Mouse (Mus musculus): ENCODE results near the gene Trap1. TPM values are rescaled to one million over a fixed set of nuclear protein-coding genes. Genes with fewer than 3 reads are reported as not detected.
"Not testable (repeated sequence)": the region's sequence is repeated elsewhere in the genome, so short reads cannot be mapped to it uniquely, and the experiment has no call there.

Gene Trap1
- polyA plus RNA-seq, 2 experiments from 2014 or later: 66.6 to 101 TPM

DNA sequence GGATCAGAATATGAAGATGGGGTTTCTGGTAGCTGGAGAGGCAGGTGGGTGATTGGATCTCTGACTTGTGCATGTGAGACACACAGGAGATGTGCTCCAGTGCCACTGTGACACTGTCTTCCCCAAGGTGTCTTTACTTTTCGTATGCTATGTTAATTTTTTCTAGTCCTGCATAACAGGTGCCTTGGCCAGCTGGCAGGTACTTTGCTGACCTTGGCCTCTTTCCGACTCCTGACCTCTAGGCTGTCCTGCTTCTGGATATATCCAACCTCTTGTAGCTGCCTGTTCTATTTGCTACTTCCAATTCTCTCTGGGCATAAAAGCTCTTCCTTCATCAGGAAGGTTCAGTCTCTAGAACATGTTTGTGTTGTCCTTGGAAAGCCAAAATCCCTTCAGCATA, 42.1 kb downstream of the Trap1 start:
- ATAC-seq: no peak

DNA sequence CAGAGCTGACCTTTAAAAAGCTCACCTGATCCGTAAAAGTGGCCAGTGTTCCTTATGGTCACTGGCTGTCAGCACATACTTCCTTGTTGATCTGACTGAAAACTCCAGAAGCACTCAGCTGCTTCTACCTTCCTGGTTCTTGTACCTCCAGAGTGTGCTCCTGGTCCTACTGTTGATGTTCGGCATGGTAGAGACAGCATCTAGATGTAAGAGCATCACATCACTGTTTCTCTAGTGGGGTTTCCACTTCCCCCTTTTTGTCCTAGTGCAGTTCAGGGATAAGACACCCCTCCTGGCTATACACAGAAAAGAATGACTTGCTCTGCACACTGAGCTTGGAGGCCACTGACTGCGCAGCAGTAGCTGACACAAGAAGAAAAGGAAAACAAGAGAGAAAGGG, 43.2 kb downstream of the Trap1 start:
- ATAC-seq: no peak

DNA sequence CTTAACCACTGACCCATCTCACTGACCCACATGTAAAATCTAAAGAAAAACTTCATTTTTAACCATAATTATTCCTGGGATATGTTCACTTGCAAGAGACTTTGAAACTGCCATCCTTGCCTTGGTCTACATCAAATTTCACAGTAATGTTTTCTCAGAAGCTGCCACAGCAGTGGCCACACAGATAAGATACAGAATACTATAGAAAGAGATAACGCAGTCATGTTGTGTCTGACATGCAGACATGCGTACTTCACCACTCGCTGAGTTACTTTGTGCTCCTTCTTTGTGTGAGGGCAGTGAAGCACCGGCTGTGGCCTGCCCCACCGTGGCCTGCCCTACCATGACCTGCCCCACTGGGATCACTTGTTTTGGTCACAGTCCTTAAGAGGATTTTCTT, 43.7 kb downstream of the Trap1 start:
- no peak for ATAC-seq

DNA sequence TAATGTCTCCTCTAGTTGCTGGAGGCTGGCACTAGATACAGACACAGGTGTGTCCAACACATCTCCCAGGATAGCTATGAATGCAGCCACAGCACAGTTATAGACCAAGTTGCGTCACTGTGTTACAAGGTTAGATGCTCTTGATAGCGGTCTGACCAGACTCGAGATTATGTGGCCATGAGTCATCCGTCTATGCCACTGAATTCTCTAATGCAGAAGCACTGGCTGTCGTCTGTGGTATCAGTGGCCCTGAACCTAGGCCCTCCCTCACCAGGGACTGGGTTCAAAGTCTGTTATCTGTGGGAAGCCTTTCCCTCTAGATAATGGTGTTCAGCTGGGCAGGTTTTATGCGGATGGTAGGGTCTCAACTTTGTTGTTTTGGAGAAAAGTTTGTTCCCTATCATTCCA, 45.3 kb downstream of the Trap1 start:
- no peak for ATAC-seq

DNA sequence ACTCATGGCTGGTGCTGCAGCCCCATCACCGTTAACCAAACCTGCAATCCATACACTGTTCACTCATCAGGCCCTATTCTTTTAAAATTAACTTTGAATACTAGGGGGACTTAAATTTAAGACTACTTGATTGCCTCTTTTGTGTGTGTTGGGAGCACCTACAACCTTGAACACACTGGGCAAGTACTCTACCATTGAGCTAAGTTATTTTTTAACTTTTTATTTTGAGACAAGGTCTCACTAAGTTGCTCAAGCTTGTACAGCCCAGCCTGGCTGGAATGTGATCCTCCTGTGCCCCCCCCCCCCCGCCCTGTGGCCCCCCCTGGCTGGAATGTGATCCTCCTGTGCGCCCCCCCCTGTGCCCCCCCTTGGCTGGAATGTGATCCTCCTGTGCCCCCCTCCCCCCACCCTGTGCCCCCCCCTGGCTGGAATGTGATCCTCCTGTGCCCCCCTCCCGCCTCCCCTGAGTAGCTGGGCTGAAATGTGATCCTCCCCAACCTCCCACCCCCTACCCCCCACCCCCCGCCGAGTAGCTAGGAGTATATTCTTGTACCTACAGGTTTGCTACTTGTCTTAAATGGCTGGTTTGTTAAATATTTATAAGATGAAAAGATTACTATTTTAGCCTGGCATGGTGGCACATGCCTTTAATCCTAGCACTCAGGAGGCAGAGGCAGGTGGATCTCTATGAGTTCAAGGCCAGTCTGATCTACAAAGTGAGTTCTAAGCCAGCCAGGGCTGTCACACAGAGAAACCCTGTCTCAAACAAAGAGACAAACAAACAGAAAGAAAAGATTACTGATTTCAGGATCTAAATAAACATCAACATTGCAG, 46.0 kb downstream of the Trap1 start:
- ATAC-seq: no peak

DNA sequence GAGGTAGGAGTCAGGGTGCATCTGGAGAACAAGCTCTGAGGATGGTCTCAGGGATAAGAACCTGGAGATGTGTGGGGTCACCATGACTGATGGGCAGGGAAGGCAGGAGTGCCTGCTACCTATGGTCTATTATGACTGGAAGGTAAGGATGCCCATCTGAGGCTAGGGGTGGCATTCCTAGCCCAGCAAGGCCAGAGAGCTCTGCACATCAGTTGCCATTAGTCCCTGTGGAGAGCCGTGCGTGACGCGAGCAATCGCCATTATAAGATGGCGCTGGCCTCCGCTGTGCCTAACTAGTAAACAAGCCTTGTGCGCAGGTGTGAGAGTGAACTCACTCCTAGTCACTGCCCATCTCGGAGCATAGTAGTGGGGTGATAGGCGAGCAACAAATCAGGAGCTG, 47.1 kb downstream of the Trap1 start:
- ATAC-seq: no peak

DNA sequence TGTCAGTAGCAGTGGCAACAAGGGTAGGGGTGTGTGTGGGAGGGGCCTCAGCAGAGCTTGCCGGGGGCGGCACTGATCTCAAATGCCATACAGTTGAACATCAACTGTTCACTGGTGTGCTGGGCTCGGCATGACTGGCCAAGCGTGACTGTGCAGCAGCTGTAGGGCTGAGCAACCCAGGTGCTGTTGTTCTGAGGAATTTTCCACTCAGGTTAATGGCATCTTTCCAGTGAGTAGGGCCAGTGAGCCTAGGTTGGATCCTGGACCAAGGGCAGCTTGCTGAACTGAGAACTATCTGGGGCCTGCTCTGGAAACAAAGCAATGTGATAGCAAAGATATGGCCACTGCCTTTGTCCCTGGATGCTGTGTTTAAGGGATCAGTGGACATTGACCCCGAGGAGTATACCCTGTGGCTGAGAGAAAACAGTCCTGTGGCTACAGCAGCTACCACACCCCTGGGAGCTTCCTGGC, 48.2 kb downstream of the Trap1 start:
- ATAC-seq: no peak

DNA sequence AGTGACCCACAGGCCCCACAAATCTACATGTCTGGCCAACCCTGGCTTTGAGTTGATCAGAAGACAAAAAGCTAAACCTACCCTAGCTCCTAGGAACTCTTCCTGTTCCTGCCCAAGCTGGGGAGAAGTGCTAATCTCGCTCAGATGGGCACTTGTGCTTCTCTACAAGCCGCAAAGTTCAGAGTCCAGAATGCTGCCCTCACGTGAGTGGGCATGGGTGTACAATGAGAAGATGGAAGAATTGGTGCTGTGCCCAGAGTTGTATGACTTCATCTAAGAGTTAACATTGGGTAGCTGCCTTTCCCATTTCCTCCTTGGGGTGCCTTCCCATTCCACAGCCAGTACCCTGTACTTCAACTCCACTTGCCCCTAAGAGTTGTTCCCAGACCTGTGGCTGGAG, 50.4 kb downstream of the Trap1 start:
- no peak for ATAC-seq

DNA sequence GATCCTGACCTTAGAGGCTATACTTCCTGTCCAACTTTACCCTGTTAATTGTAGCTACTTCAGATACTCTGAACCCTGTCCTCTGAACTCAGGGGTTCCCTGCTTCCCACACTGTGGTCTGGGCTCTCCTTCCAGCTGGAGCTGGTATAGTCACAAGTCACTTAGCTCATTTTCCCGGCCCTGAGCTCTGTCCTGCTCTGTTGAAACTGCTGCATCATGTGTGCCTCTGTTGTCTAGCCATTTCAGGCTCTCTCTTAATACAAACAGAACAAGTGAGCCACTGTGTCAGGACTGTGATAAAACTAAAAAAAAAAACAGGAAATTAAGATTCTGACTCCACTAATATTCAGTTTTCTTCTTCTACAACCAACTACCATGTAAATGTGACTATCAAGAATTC, 51.0 kb downstream of the Trap1 start:
- no peak for ATAC-seq

DNA sequence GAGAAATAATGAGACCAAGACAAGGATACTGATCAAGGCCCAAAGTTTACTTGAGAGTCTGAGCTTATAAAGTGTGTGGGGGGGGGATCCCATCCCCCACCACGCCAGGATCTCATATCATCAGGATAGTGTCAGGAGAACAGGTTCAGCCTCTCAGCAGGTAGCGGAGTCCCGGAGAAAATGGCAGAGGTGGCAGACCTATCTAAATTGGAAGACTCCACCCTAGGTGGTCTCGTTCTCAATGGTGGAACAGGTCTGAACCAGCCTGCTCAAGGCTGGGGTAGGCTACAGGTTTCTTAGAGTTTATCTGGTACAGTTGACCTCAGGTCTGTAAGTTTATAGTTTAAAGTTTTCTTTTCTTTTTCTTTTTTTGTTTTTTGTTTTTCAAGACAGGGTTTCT, 54.9 kb downstream of the Trap1 start:
- no peak for ATAC-seq

DNA sequence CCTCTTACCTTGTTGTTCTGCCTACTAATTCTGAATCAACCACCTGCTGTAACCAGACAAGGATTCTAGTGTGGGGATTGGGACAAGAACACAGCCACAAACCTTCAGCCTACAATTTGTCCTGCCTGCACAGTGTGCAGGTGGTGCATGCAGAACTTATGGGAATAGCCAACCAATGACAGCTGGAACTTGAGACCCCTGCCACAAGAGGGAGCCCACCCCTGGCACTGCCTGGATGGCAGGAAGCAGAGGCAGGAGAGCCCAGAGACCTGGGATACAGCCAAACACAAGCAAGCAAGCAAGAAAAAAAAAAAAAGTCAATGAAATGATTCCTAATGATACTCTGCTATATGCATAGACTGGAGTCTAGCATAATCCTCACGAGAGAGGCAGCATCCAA, 56.4 kb downstream of the Trap1 start:
- no peak for ATAC-seq

DNA sequence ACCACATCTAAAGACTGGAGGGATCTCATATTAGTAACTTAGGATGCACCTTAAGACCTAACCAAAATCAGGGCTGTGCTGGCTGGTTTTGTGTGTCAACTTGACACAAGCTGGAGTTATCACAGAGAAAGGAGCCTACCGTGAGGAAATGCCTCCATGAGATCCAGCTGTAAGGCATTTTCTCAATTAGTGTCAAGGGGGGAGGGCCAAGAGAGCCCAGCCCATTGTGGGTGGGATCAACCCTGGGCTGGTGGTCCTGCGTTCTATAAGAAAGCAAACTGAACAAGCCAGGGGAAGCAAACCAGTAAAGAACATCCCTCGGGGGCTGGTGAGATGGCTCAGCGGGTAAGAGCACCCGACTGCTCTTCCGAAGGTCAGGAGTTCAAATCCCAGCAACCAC, 60.2 kb downstream of the Trap1 start:
- ATAC-seq: not testable (repeated sequence)

DNA sequence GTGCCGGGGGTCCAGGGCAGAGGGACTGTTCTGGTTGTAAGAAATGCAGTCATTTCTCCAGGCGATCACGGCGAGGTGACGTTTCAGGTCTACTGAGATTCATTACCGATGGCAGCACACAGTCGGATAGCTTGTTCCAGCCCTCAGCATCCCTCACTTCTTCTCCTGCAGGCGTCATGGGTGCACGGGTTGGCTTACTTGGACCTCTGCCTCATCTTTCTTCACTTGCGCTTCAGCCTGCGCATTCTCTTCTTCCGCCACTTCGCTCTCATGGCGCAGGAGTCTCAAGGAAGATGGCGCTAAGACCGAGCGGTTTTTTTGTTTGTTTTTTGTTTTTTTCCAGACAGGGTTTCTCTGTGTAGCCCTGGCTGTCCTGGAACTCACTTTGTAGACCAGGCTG, 60.8 kb downstream of the Trap1 start:
- not testable (repeated sequence) for ATAC-seq

DNA sequence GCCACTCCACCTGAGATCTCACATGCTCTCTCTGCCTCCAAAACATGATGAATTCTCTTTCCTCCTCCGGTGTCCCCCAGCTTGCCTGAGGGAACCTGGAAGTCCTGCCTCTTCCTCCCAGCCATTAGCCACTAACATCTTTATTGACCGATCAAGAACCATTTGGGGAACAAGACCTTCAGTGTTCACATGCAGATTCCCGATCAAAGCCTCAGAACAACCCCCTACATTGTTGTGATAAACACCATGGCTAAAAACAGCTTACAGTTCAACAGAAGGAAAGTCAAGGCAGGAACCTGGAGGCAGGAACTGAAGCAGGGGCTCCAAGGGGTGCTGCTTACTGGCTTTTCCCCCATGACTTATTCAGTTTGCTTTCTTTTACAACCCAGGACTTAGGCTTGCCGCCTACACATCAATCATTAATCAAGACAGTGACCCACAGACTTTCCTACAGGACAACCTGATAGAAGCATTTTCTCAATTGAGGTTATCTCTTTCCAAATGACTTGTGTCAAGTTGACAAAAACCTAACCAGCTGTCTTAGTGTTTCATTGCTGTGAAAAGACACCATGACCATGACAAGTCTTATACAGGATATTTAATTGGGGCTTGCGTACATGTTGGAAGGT, 63.5 kb downstream of the Trap1 start:
- no peak for ATAC-seq

DNA sequence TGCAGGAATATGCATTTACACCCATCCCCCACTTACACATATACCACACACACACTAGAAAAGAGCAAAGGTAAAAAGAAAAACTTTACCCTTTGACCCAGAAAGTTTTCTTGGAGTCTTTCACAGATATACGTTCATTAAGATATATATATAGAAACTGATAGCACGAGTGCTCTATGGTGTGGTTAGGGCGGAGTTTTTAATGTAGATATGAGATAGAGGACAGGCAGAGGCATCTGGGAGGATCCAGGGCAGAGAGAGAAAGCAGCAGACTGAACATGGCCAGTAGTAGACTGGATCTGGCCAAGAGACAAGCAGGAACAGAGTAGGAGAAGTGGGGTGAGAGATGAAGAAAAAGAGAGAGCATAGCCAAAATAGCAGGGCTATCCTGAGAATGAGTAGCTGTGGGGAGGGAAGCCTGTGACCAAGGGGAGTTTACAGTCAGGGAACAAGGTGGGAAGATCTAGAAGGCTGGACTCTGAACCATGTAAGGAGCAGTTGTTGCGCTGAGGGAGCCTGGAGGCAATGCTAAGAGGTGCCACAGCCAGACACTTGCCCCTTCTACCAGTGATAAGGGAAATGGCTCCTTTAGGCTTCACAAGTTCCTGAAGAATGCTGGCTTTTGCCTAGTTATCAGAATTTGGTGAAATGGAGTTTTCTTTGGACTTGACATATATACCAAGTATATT, 64.6 kb downstream of the Trap1 start:
- no peak for ATAC-seq

DNA sequence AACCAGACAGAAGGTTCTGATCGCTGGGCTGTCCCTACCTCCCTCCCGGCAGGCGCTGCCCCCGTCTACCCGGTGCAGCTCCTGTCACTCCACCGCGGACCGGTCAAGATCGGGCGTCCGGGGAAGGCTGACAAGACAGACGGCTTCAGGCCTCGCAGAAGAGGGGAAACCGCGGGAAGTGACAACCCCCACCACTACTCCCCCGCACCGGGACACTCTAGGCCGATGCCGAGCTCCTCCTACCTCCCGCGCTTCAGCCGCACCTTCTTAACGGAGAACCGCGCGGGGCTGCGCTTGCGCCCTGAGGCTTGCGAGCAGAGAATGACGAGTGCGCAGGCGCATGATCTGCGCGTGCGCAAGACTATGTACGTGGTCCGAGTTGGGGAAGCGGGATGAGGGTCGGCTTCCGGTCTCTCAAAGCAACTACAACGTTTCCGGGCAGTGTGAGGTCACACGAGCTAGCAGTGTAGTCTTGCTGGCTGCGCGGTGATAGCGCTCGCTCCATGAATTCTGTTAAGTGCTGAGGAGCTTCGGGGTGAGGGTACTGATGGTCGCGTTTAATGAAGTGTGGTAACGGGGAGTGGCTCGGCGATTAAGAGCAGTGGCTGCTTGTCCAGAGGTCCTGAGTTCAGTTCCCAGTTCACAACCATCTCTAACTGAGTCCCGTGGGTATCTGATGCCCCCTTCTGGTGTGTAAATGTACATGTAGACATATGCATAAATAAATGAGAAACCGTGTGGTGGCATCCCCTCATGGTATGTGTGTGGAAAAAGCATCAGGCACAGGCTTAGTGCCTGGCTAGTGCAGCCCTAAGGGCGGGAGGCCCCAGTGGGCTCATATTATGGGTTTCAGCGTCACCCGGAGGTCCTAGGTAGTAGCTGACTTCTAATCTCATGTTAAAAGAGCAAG, 73.9 kb downstream of the Trap1 start, which contains the start of gene Slx4:
Slx4 (minus strand) TSS at position 282 of the 910 bp plus-strand sequence.
- ATAC-seq: peak; percentile 90

Other genes starting within 250 kb of the Trap1 start
- under 1 TPM in 1 of 2 experiments, not detected in 1; 0.28 TPM for gene Olfr15, start 246.9 kb downstream of the Trap1 start, polyA plus RNA-seq (2017; shearing (Covaris generic))
- under 1 TPM; 0.58 to 0.67 TPM for gene Zfp174, start 230.6 kb downstream of the Trap1 start, polyA plus RNA-seq (2017; shearing (Covaris generic))
- 100 to 1,000 TPM; 103 to 155 TPM for gene Naa60, start 205.5 kb downstream of the Trap1 start, polyA plus RNA-seq (2017; shearing (Covaris generic))
- 10 to 100 TPM; 10.4 to 14.0 TPM for gene Zfp597, start 193.3 kb downstream of the Trap1 start, polyA plus RNA-seq (2017; shearing (Covaris generic))
- gene Gm20695, start 193.2 kb downstream of the Trap1 start, polyA plus RNA-seq (2017; shearing (Covaris generic)): 1 to 10 TPM; 1.3 to 6.8 TPM
- 10 to 100 TPM; 10.3 to 11.6 TPM for gene 1700037C18Rik, start 169.1 kb downstream of the Trap1 start, polyA plus RNA-seq (2017; shearing (Covaris generic))
- 10 to 100 TPM; 32.5 to 39.8 TPM for gene Cluap1, start 169.0 kb downstream of the Trap1 start, polyA plus RNA-seq (2017; shearing (Covaris generic))
- gene Nlrc3, start 101.2 kb downstream of the Trap1 start, polyA plus RNA-seq (2017; shearing (Covaris generic)): 10 to 100 TPM; 56.1 to 73.3 TPM
- gene Slx4, start 74.1 kb downstream of the Trap1 start, polyA plus RNA-seq (2017; shearing (Covaris generic)): 10 to 100 TPM; 15.2 to 26.6 TPM
- gene Dnase1, start 40.9 kb downstream of the Trap1 start, polyA plus RNA-seq (2017; shearing (Covaris generic)): 10 to 100 TPM in 1 of 2 experiments, 1 to 10 TPM in 1; 5.4 to 10.7 TPM
- gene Crebbp, start 136.2 kb upstream of the Trap1 start, polyA plus RNA-seq (2017; shearing (Covaris generic)): 10 to 100 TPM; 77.5 to 84.9 TPM